Mouse (Mus musculus) MEL (cell line): Measurements from ENCODE around the gene Cdc42se2. TPM values are rescaled to one million over a fixed set of nuclear protein-coding genes. Genes with fewer than 3 reads are reported as not detected.

ENCODE experiments used
- DNase-seq: peaks from one replicate; pipeline ENCODE4 v3.0.0; 2011; ENCODE audit warnings: low read depth, low spot score
- H3K27ac ChIP-seq: 2 replicates; pipeline ENCODE4 v1.5.1; 2012; ENCODE audit warnings: low read depth, mild to moderate bottlenecking, control low read depth, low read length, moderate library complexity; ENCODE audit not compliant: control insufficient read depth
- H3K27me3 ChIP-seq, 2 experiments: fragments of 150-350 bp in 1 of 2; sonication (generic) in 1 of 2; 2 replicates each; pipeline ENCODE4 v1.6.1; 2012; ENCODE audit warnings: low read length in 2 of 2, mild to moderate bottlenecking in 2 of 2, improper control_type of control experiment in 1 of 2, moderate library complexity in 1 of 2; ENCODE audit not compliant: insufficient read depth in 2 of 2, control insufficient read depth in 1 of 2
- H3K36me3 ChIP-seq, 2 experiments: 2 replicates each; pipeline ENCODE4 v1.6.1; 2012 to 2014; ENCODE audit warnings: low read length in 2 of 2, improper control_type of control experiment in 1 of 2, inconsistent platforms in 1 of 2, mild to moderate bottlenecking in 1 of 2; ENCODE audit not compliant: insufficient read depth in 2 of 2, control insufficient read depth in 1 of 2
- H3K4me1 ChIP-seq, 2 experiments: fragments of 150-350 bp in 1 of 2; sonication (generic) in 1 of 2; 2 replicates each; pipeline ENCODE4 v1.6.1; 2012; ENCODE audit warnings: low read length in 2 of 2, improper control_type of control experiment in 1 of 2, mild to moderate bottlenecking in 1 of 2; ENCODE audit not compliant: insufficient read depth in 2 of 2, control insufficient read depth in 1 of 2
- H3K4me3 ChIP-seq, 2 experiments: fragments of 150-350 bp in 1 of 2; sonication (generic) in 1 of 2; 2 replicates each; pipeline ENCODE4 v1.5.1; 2012; ENCODE audit warnings: low read depth in 2 of 2, low read length in 2 of 2, mild to moderate bottlenecking in 2 of 2, moderate library complexity in 2 of 2, control low read depth in 1 of 2, improper control_type of control experiment in 1 of 2; ENCODE audit not compliant: control insufficient read depth in 1 of 2, insufficient read depth in 1 of 2
- H3K79me2 ChIP-seq: 2 replicates; pipeline ENCODE4 v1.6.1; 2012; ENCODE audit warnings: mild to moderate bottlenecking, low read length, moderate library complexity; ENCODE audit not compliant: control insufficient read depth, poor library complexity, insufficient read depth
- H3K9ac ChIP-seq: 2 replicates; pipeline ENCODE4 v1.6.1; 2012; ENCODE audit warnings: low read depth, mild to moderate bottlenecking, control low read depth, low read length, moderate library complexity; ENCODE audit not compliant: control insufficient read depth, poor library complexity, severe bottlenecking
- H3K9me3 ChIP-seq: fragments of 150-350 bp; sonication (generic); replicated peaks from 2 replicates; pipeline ENCODE4 v1.6.1; 2012; ENCODE audit warnings: mild to moderate bottlenecking, low read length, improper control_type of control experiment, moderate library complexity; ENCODE audit not compliant: insufficient read depth
- BHLHE40 ChIP-seq: IDR thresholded peaks from 2 replicates; pipeline ENCODE4 v1.6.1; 2012; ENCODE audit warnings: low read depth, mild to moderate bottlenecking, inconsistent platforms, low read length, improper control_type of control experiment, borderline replicate concordance
- CHD2 ChIP-seq: IDR thresholded peaks from 2 replicates; pipeline ENCODE4 v1.6.1; 2011; ENCODE audit warnings: low read length, improper control_type of control experiment
- CTCF ChIP-seq, 3 experiments: IDR thresholded peaks in 2 of 3; conservative IDR thresholded peaks in 1 of 3; 2 replicates each; pipeline ENCODE4 v1.5.1; 2011 to 2012; ENCODE audit warnings: low read length in 3 of 3, low read depth in 2 of 3, mild to moderate bottlenecking in 2 of 3, improper control_type of control experiment in 1 of 3, inconsistent platforms in 1 of 3, mixed read lengths in 1 of 3, moderate library complexity in 1 of 3; ENCODE audit not compliant: control insufficient read depth in 1 of 3, insufficient read depth in 1 of 3, poor library complexity in 1 of 3, severe bottlenecking in 1 of 3
- E2F4 ChIP-seq: IDR thresholded peaks from 2 replicates; pipeline ENCODE4 v1.6.1; 2011; ENCODE audit warnings: low read depth, low read length, improper control_type of control experiment, borderline replicate concordance
- GATA1 ChIP-seq: IDR thresholded peaks from 2 replicates; pipeline ENCODE4 v1.6.1; 2011; ENCODE audit warnings: low read depth, low read length, improper control_type of control experiment
- JUND ChIP-seq: IDR thresholded peaks from 2 replicates; pipeline ENCODE4 v1.6.1; 2011; ENCODE audit warnings: low read depth, mild to moderate bottlenecking, improper control_type of control experiment, low read length
- MAX ChIP-seq: IDR thresholded peaks from 2 replicates; pipeline ENCODE4 v1.6.1; 2011; ENCODE audit warnings: low read length, improper control_type of control experiment
- MAZ ChIP-seq: IDR thresholded peaks from 2 replicates; pipeline ENCODE4 v1.6.1; 2012; ENCODE audit warnings: low read depth, mild to moderate bottlenecking, inconsistent platforms, low read length, improper control_type of control experiment
- MEF2A ChIP-seq: IDR thresholded peaks from 2 replicates; pipeline ENCODE4 v1.6.1; 2014; ENCODE audit warnings: low read depth, mild to moderate bottlenecking, inconsistent platforms, low read length, improper control_type of control experiment; ENCODE audit not compliant: poor library complexity, insufficient replicate concordance, severe bottlenecking; ENCODE audit errors: extremely low read depth
- MYC ChIP-seq: IDR thresholded peaks from 2 replicates; pipeline ENCODE4 v1.6.1; 2011; ENCODE audit warnings: low read depth, mild to moderate bottlenecking, low read length, improper control_type of control experiment, moderate library complexity
- NELFE ChIP-seq: IDR thresholded peaks from 2 replicates; pipeline ENCODE4 v1.6.1; 2011; ENCODE audit warnings: low read depth, low read length, improper control_type of control experiment
- POLR2A ChIP-seq, 2 experiments: IDR thresholded peaks; 2 replicates each; pipeline ENCODE4 v1.6.1; 2011 to 2012; ENCODE audit warnings: low read length in 2 of 2, mild to moderate bottlenecking in 2 of 2, control low read depth in 1 of 2, improper control_type of control experiment in 1 of 2, low read depth in 1 of 2, moderate library complexity in 1 of 2; ENCODE audit not compliant: control insufficient read depth in 1 of 2, insufficient read depth in 1 of 2, poor library complexity in 1 of 2
- POLR2AphosphoS2 ChIP-seq: IDR thresholded peaks from 2 replicates; pipeline ENCODE4 v1.6.1; 2011; ENCODE audit warnings: low read length, improper control_type of control experiment
- POLR2AphosphoS5 ChIP-seq: IDR thresholded peaks from 2 replicates; pipeline ENCODE4 v1.6.1; 2012; ENCODE audit warnings: low read depth, borderline replicate concordance, mild to moderate bottlenecking, inconsistent platforms, low read length, moderate library complexity, mixed read lengths
- RCOR1 ChIP-seq: IDR thresholded peaks from 2 replicates; pipeline ENCODE4 v1.6.1; 2012; ENCODE audit warnings: low read depth, mild to moderate bottlenecking, inconsistent platforms, low read length, improper control_type of control experiment
- SIN3A ChIP-seq: IDR thresholded peaks from 2 replicates; pipeline ENCODE4 v1.6.1; 2012; ENCODE audit warnings: low read length, improper control_type of control experiment, inconsistent platforms
- TBP ChIP-seq: IDR thresholded peaks from 2 replicates; pipeline ENCODE4 v1.8.0; 2011; ENCODE audit warnings: low read depth, low read length, improper control_type of control experiment
- TCF12 ChIP-seq: IDR thresholded peaks from 2 replicates; pipeline ENCODE4 v1.6.1; 2014; ENCODE audit warnings: low read depth, mild to moderate bottlenecking, inconsistent platforms, low read length, improper control_type of control experiment, moderate library complexity
- USF1 ChIP-seq: IDR thresholded peaks from 2 replicates; pipeline ENCODE4 v1.6.1; 2014; ENCODE audit warnings: low read depth, mild to moderate bottlenecking, inconsistent platforms, low read length, improper control_type of control experiment, moderate library complexity
- polyA plus RNA-seq, 2 experiments: library from polyadenylated mRNA; stranded (reverse) in 1 of 2; unstranded in 1 of 2; fragments of >175 nt in 1 of 2; fragments of >200 nt in 1 of 2; gene quantifications; 2 replicates each; pipeline versions ENCODE4 v1.2.1 to v1.2.4; 2012; ENCODE audit warnings: low replicate concordance in 2 of 2, low read depth in 1 of 2; ENCODE audit not compliant: insufficient read length in 2 of 2, insufficient read depth in 1 of 2, missing spikeins in 1 of 2
- total RNA-seq: library from RNA; depleted of rRNA; stranded (reverse); fragments of 300-350 nt; gene quantifications from 2 replicates; pipeline ENCODE4 v1.2.3, GENCODE M21; 2012

Gene Cdc42se2
- total and polyA plus RNA-seq, 3 experiments = 30.1 to 47.4 (median 33.4) TPM

DNA sequence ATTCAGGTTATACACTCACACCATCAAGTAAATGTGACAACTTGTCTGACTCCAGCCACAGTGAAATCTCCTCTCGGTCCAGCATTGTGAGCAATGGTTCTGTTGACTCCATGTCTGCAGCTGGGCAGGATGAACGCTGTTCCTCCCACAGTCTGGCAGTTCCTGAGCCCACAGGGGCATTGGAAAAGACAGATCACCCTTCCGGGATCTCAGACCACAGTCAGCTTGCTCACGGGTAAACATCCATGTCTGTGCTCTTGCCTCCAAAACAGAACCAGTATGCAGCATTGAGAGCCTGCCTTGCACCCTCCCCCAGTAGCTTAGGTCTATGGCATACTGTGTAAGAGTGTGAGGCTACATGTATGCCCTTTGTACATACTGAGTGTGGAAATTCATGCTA lies 97.3 kb downstream of the Cdc42se2 start:
- Histone ChIP-seq H3K79me2 (no peaks in the 10 kb centered on the region), H3K4me1 (0 out of 4 replicates have a peak, but pooled peaks cover 0 to 3% of the 10 kb centered on the region in 2 experiments), H3K9me3 (no peaks in the 10 kb centered on the region), H3K9ac (no peak overlapping the region), H3K36me3 (peaks cover 0 to 33% of the 10 kb centered on the region in 2 experiments; a peak in 2 of 4 replicates), H3K4me3 (no peak overlapping the region), H3K27ac (no peak overlapping the region), H3K27me3 (no peaks in the 10 kb centered on the region)
- no peak for DNase-seq
- TF ChIP-seq MEF2A = no peak

DNA sequence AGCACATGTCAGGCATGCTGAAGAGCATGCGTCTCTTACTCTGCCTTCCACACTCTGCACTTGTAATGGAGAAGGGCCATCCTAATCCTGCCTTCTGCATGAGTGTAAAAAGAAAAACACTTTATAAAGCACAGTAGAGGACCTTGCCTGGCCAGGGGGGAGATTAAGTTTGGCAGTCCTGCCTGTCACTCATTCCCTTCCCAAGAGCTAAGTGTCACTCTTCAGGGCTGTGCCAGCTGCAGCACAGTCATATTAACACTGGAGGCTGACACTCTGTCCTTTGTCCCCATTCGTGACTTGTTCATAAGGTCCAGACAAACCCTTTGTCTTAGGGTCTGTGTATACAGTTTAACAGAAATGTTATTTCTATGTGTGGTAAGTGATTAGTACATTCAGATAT lies 102.6 kb downstream of the Cdc42se2 start:
- peaks cover 0 to 36% of the 10 kb centered on the region in 2 experiments; a peak in 2 of 4 replicates for H3K36me3 ChIP-seq
- H3K9me3 ChIP-seq = no peaks in the 10 kb centered on the region
- H3K27ac ChIP-seq = no peak overlapping the region
- H3K4me1 ChIP-seq = no peaks in the 10 kb centered on the region
- DNase-seq = no peak
- TF ChIP-seq TBP (no peak), POLR2AphosphoS5 (no peak), RCOR1 (no peak), E2F4 (no peak), POLR2A (IDR thresholded peaks at IDR 0.05; ENCODE audit: control insufficient read depth in 1 of 2, insufficient read depth in 1 of 2, low read depth in 1 of 2, low read length in 2 of 2, poor library complexity in 1 of 2) (no peak), MEF2A (no peak), USF1 (no peak), CTCF (IDR thresholded peaks at IDR 0.05 in 2 of 3, conservative IDR thresholded peaks at IDR 0.05 in 1 of 3; ENCODE audit: control insufficient read depth in 1 of 3, insufficient read depth in 1 of 3, low read depth in 2 of 3, low read length in 3 of 3, poor library complexity in 1 of 3, severe bottlenecking in 1 of 3) (no peak), MAZ (no peak), MYC (no peak), GATA1 (no peak), SIN3A (no peak), MAX (no peak), BHLHE40 (no peak), TCF12 (no peak), JUND (no peak), CHD2 (no peak), POLR2AphosphoS2 (no peak), NELFE (no peak)
- no peak overlapping the region for H3K4me3 ChIP-seq
- H3K27me3 ChIP-seq = no peaks in the 10 kb centered on the region
- no peaks in the 10 kb centered on the region for H3K79me2 ChIP-seq
- no peak overlapping the region for H3K9ac ChIP-seq
